Mouse (Mus musculus) liver, embryonic 16.5 days (tissue): ENCODE results near the gene Hnrnpr. TPM values are rescaled to one million over a fixed set of nuclear protein-coding genes. Genes with fewer than 3 reads are reported as not detected.
A peak's percentile ranks its signal among the peaks of the same experiment; 100 is the strongest.

Source experiments
- ATAC-seq: fragments of 200-750 bp; cut with Nextera tagmentation; 2 replicates; pipeline ENCODE4 v1.8.0; 2017; ENCODE audit warnings: low read depth, mild to moderate bottlenecking, moderate number of reproducible peaks, moderate library complexity
- H3K27ac ChIP-seq: fragments of 300-500 bp; sonication (generic); 2 replicates; pipeline ENCODE4 v1.5.1; 2014; ENCODE audit warnings: mild to moderate bottlenecking, low read length
- H3K27me3 ChIP-seq: fragments of 300-500 bp; sonication (generic); 2 replicates; pipeline ENCODE4 v1.6.1; 2014; ENCODE audit warnings: low read depth, low read length, mixed read lengths; ENCODE audit not compliant: control insufficient read depth, insufficient read depth
- H3K36me3 ChIP-seq: fragments of 300-500 bp; sonication (generic); 2 replicates; pipeline ENCODE4 v1.6.1; 2014; ENCODE audit warnings: mild to moderate bottlenecking; ENCODE audit not compliant: control insufficient read depth, insufficient read depth
- H3K4me1 ChIP-seq: fragments of 300-500 bp; sonication (generic); 2 replicates; pipeline ENCODE4 v1.6.1; 2014; ENCODE audit warnings: low read depth, low read length, mixed read lengths; ENCODE audit not compliant: control insufficient read depth
- H3K4me2 ChIP-seq: fragments of 300-500 bp; sonication (generic); 2 replicates; pipeline ENCODE4 v1.6.1; 2014; ENCODE audit warnings: low read depth, low read length, mixed read lengths
- H3K4me3 ChIP-seq: fragments of 300-500 bp; sonication (generic); 2 replicates; pipeline ENCODE4 v1.5.1; 2014; ENCODE audit warnings: low read depth, mild to moderate bottlenecking, low read length
- H3K9ac ChIP-seq: fragments of 300-500 bp; sonication (generic); 2 replicates; pipeline ENCODE4 v1.6.1; 2014; ENCODE audit warnings: low read depth, low read length
- H3K9me3 ChIP-seq: fragments of 300-500 bp; sonication (generic); replicated peaks from 2 replicates; pipeline ENCODE4 v1.6.1; 2016; ENCODE audit warnings: low read length; ENCODE audit not compliant: control insufficient read depth
- WGBS: fragments of 180-500 bp; shearing (Covaris S2); extraction: QIAGEN DNeasy Blood & Tissue Kit; methylation state at CpG from one replicate; pipeline ENCODE4 v1.1.7; 2014; ENCODE audit not compliant: insufficient replicate concordance; 5-methylcytosine and 5-hydroxymethylcytosine counted together
- polyA plus RNA-seq: library from polyadenylated mRNA; unstranded; fragments of >200 nt; fragmentation: Nextera tagmentation; extraction: Ambion mirVana; gene quantifications from 2 replicates; pipeline ENCODE4 v1.2.1, GENCODE M21; 2015

Gene Hnrnpr
- 44.3 and 47.2 TPM in 2 replicates for polyA plus RNA-seq

- Histone ChIP-seq H3K9ac (peak within 1 kb of the TSS; percentile 100), H3K27me3 (no peaks in the 10 kb centered on the region), H3K4me3 (peak within 1 kb of the TSS; percentile 96), H3K36me3 (no peaks in the 10 kb centered on the region), H3K27ac (peak within 1 kb of the TSS; percentile 97), H3K4me2 (peak within 1 kb of the TSS; percentile 99), H3K9me3 (no peaks in the 10 kb centered on the region), H3K4me1 (peaks cover 24% of the 10 kb centered on the region)
- peak; percentile 92 for ATAC-seq
- WGBS, result under 1% methylated on average over 61 of the region's 65 CpGs
These were observed at the start of gene Hnrnpr for GRCm38 (mm10) chr4:136310229-136311041. Gene Hnrnpr, plus strand, starts transcription at chr4:136310942.

- H3K9ac ChIP-seq, result no peak overlapping the region
- WGBS, result 57% methylated on average over 10 of the region's 10 CpGs
- no peak overlapping the region for H3K4me2 ChIP-seq
- H3K27me3 ChIP-seq, result no peaks in the 10 kb centered on the region; the same call in 1 of the 2 replicates
- ATAC-seq, result 0 out of 2 replicates have a peak, but pooled peaks have one; percentile 44
- no peaks in the 10 kb centered on the region for H3K36me3 ChIP-seq
- H3K9me3 ChIP-seq, result no peaks in the 10 kb centered on the region
- H3K4me3 ChIP-seq, result no peak overlapping the region
- no peak overlapping the region for H3K27ac ChIP-seq
- no peaks in the 10 kb centered on the region; the same call in 1 of the 2 replicates for H3K4me1 ChIP-seq
These were observed 48.8 kb upstream of the Hnrnpr start for GRCm38 (mm10) chr4:136261912-136262311.

- WGBS, result 64% methylated on average over 4 of the region's 4 CpGs
- no peak overlapping the region for H3K4me3 ChIP-seq
- no peak for ATAC-seq
These were observed 47.2 kb upstream of the Hnrnpr start for GRCm38 (mm10) chr4:136263555-136263954.

GRCm38 (mm10) chr4:136266716-136267343 is 43.9 kb upstream of the Hnrnpr start:
- ATAC-seq, result no peak
- 34% methylated on average over 9 of the region's 9 CpGs for WGBS
- H3K9ac ChIP-seq, result no peak overlapping the region

More at GRCm38 (mm10) chr4:136263555-136263954, 47.2 kb upstream of the Hnrnpr start:
- H3K9ac ChIP-seq, result no peak overlapping the region
- H3K4me2 ChIP-seq, result no peak overlapping the region
- H3K9me3 ChIP-seq, result no peaks in the 10 kb centered on the region
- no peaks in the 10 kb centered on the region for H3K27me3 ChIP-seq
- no peaks in the 10 kb centered on the region for H3K36me3 ChIP-seq
- no peak overlapping the region for H3K27ac ChIP-seq
- H3K4me1 ChIP-seq, result no peaks in the 10 kb centered on the region

GRCm38 (mm10) chr4:136268912-136269311 is 41.8 kb upstream of the Hnrnpr start:
- Histone ChIP-seq H3K9me3 (no peaks in the 10 kb centered on the region), H3K27ac (no peak overlapping the region), H3K27me3 (no peaks in the 10 kb centered on the region), H3K36me3 (no peaks in the 10 kb centered on the region), H3K9ac (no peak overlapping the region), H3K4me2 (no peak overlapping the region), H3K4me3 (no peak overlapping the region), H3K4me1 (no peaks in the 10 kb centered on the region)
- ATAC-seq, result no peak
- WGBS, result 54% methylated on average over 1 of the region's 1 CpGs

More at GRCm38 (mm10) chr4:136266716-136267343, 43.9 kb upstream of the Hnrnpr start:
- Histone ChIP-seq H3K4me2 (no peak overlapping the region), H3K4me1 (no peaks in the 10 kb centered on the region), H3K36me3 (no peaks in the 10 kb centered on the region), H3K9me3 (no peaks in the 10 kb centered on the region), H3K4me3 (no peak overlapping the region), H3K27me3 (no peaks in the 10 kb centered on the region), H3K27ac (no peak overlapping the region)

- ATAC-seq, result no peak
- H3K27me3 ChIP-seq, result no peaks in the 10 kb centered on the region
- H3K27ac ChIP-seq, result no peak overlapping the region
- no peak overlapping the region for H3K4me2 ChIP-seq
- H3K9ac ChIP-seq, result no peak overlapping the region
- H3K36me3 ChIP-seq, result no peaks in the 10 kb centered on the region
- no peaks in the 10 kb centered on the region for H3K9me3 ChIP-seq
- H3K4me1 ChIP-seq, result no peaks in the 10 kb centered on the region
- 80% methylated on average over 8 of the region's 8 CpGs for WGBS
- H3K4me3 ChIP-seq, result no peak overlapping the region
These were observed 40.1 kb upstream of the Hnrnpr start for GRCm38 (mm10) chr4:136270648-136271047.

- no peak overlapping the region for H3K4me2 ChIP-seq
- no peak overlapping the region for H3K27ac ChIP-seq
- no peak overlapping the region for H3K9ac ChIP-seq
- no peak overlapping the region for H3K4me3 ChIP-seq
- no peaks in the 10 kb centered on the region for H3K27me3 ChIP-seq
- H3K4me1 ChIP-seq, result peaks cover 6% of the 10 kb centered on the region
- 71% methylated on average over 8 of the region's 8 CpGs for WGBS
- no peaks in the 10 kb centered on the region for H3K9me3 ChIP-seq
- no peaks in the 10 kb centered on the region for H3K36me3 ChIP-seq
- no peak for ATAC-seq
These were observed 29.6 kb upstream of the Hnrnpr start for GRCm38 (mm10) chr4:136281097-136281496.

GRCm38 (mm10) chr4:136281611-136282010 is 29.1 kb upstream of the Hnrnpr start:
- H3K27ac ChIP-seq, result no peak overlapping the region
- ATAC-seq, result no peak
- no peaks in the 10 kb centered on the region for H3K9me3 ChIP-seq
- H3K36me3 ChIP-seq, result no peaks in the 10 kb centered on the region
- 55% methylated on average over 9 of the region's 9 CpGs for WGBS
- H3K27me3 ChIP-seq, result no peaks in the 10 kb centered on the region
- H3K9ac ChIP-seq, result no peak overlapping the region
- no peak overlapping the region for H3K4me2 ChIP-seq
- H3K4me3 ChIP-seq, result no peak overlapping the region
- H3K4me1 ChIP-seq, result peaks cover 10% of the 10 kb centered on the region
